Mouse (Mus musculus) hindbrain, embryonic 14.5 days (tissue): ENCODE data around the gene Mvb12b. TPM values are rescaled to one million over a fixed set of nuclear protein-coding genes. Genes with fewer than 3 reads are reported as not detected.
"Not testable (repeated sequence)": the region's sequence is repeated elsewhere in the genome, so short reads cannot be mapped to it uniquely, and the experiment has no call there.

ENCODE experiments used
- ATAC-seq: fragments of 200-750 bp; cut with Nextera tagmentation; 2 replicates; pipeline ENCODE4 v1.8.0; 2017; ENCODE audit warnings: moderate number of reproducible peaks, mild to moderate bottlenecking, moderate TSS enrichment, moderate library complexity; ENCODE audit not compliant: low FRiP score
- DNase-seq: peaks from one replicate; pipeline ENCODE4 v3.0.0-alpha.2; 2015; ENCODE audit warnings: low spot score
- H3K27ac ChIP-seq: fragments of 300-500 bp; sonication (generic); 2 replicates; pipeline ENCODE4 v1.5.1; 2014; ENCODE audit warnings: mild to moderate bottlenecking, moderate library complexity
- H3K27me3 ChIP-seq: fragments of 300-500 bp; sonication (generic); 2 replicates; pipeline ENCODE4 v1.6.1; 2014; ENCODE audit warnings: mild to moderate bottlenecking, low read length, mixed read lengths; ENCODE audit not compliant: control insufficient read depth, insufficient read depth
- H3K36me3 ChIP-seq: fragments of 300-500 bp; sonication (generic); replicated peaks from 2 replicates; pipeline ENCODE4 v1.6.1; 2014; ENCODE audit not compliant: control insufficient read depth, insufficient read depth
- H3K4me1 ChIP-seq: fragments of 300-500 bp; sonication (generic); replicated peaks from 2 replicates; pipeline ENCODE4 v1.6.1; 2014; ENCODE audit warnings: antibody characterized with exemption, low read length, mixed read lengths; ENCODE audit not compliant: control insufficient read depth, insufficient read depth
- H3K4me2 ChIP-seq: fragments of 300-500 bp; sonication (generic); replicated peaks from 2 replicates; pipeline ENCODE4 v1.6.1; 2014; ENCODE audit warnings: mild to moderate bottlenecking, moderate library complexity
- H3K4me3 ChIP-seq: fragments of 300-500 bp; sonication (generic); replicated peaks from 2 replicates; pipeline ENCODE4 v1.5.1; 2014; ENCODE audit warnings: mild to moderate bottlenecking, low read length
- H3K9ac ChIP-seq: fragments of 300-500 bp; sonication (generic); 2 replicates; pipeline ENCODE4 v1.6.1; 2014
- H3K9me3 ChIP-seq: fragments of 300-500 bp; sonication (generic); 2 replicates; pipeline ENCODE4 v1.6.1; 2016; ENCODE audit warnings: low read length; ENCODE audit not compliant: control insufficient read depth
- WGBS: fragments of 180-500 bp; shearing (Covaris S2); extraction: QIAGEN DNeasy Blood & Tissue Kit; methylation state at CpG from one replicate; pipeline ENCODE4 v1.1.7; 2014; 5-methylcytosine and 5-hydroxymethylcytosine counted together
- polyA plus RNA-seq: library from polyadenylated mRNA; unstranded; fragments of >200 nt; fragmentation: Nextera tagmentation; extraction: Ambion mirVana; gene quantifications from 2 replicates; pipeline ENCODE4 v1.2.1, GENCODE M21; 2014

Mvb12b gene
- polyA plus RNA-seq, 1 experiment from 2014 or later, result 48.0 TPM

DNA sequence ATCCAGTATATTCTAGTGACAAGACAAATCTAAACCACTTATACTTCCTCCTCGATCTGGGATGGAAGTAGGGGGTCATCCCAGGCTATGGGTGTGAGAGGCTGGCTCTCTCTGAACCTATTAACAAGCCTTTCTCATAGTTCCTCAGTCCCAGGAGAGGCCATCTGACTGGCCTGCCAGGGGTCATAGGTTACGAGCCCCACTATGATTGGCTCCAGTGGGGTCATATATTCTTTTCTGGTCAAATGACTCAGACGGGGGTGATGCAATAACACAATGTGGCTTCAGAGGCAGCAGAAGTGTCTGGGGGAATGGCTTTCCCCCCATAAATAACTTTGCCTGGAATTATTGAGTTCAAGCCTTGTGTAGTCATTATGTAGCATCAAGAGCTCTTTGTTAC lies 31.1 kb upstream of the Mvb12b start:
- ATAC-seq (no peak), DNase-seq (no peak)
- Histone ChIP-seq H3K9me3 (no peaks in the 10 kb centered on the region), H3K27ac (no peak overlapping the region), H3K4me1 (peaks cover 8% of the 10 kb centered on the region; the same call in 1 of the 2 replicates), H3K9ac (no peak overlapping the region), H3K4me3 (no peak overlapping the region), H3K36me3 (no peaks in the 10 kb centered on the region), H3K27me3 (no peaks in the 10 kb centered on the region), H3K4me2 (no peak overlapping the region)
- WGBS, result 76% methylated on average over 3 of the region's 3 CpGs

DNA sequence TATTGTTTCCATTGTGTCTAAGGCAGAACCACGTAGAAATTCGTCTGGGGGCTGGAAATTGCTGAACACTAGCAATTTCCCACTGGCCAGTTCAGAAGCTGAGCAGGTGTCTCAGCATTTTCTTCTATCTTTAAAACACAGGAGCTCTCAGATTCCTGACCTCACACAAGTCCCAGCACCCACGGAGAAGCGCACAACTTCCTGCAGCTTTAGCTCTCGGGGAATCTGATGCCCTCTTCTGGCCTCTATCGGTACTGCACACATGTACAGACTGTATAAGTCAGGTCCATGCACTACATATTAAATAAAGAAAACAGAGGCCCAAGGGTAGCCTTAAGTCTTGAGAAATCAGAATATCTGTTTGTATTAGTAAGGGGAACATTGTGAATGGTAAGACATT lies 30.6 kb upstream of the Mvb12b start:
- H3K4me2 ChIP-seq, result no peak overlapping the region
- peaks cover 8% of the 10 kb centered on the region; the same call in 1 of the 2 replicates for H3K4me1 ChIP-seq
- no peaks in the 10 kb centered on the region for H3K27me3 ChIP-seq
- WGBS, result 70% methylated on average over 6 of the region's 6 CpGs
- no peak for ATAC-seq
- no peak overlapping the region for H3K4me3 ChIP-seq
- no peak overlapping the region for H3K9ac ChIP-seq
- H3K9me3 ChIP-seq, result no peaks in the 10 kb centered on the region
- no peak for DNase-seq
- no peaks in the 10 kb centered on the region for H3K36me3 ChIP-seq
- no peak overlapping the region for H3K27ac ChIP-seq

DNA sequence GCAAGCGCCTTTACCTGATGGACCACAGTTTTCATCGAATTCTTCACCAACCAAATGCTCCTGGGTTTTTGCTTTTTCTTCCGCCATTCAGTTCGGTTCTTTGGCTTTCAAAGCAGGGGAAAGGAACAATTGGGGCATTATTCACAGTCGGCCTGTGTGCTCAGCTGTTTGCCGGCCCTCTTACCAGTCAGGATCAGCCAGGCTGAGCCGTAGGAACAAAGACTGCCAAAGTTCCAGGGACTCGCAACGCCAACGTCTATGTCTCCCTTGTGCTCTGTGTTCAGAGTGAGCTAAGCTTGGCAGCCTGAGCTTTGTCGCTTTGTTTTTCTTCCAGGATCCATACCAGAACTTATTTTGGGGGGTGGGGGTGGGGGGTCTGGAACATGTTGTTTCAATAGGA lies 28.9 kb upstream of the Mvb12b start:
- Histone ChIP-seq H3K9ac (no peak overlapping the region), H3K4me1 (peaks cover 8% of the 10 kb centered on the region; the same call in 1 of the 2 replicates), H3K27ac (no peak overlapping the region), H3K4me3 (no peak overlapping the region), H3K4me2 (no peak overlapping the region), H3K9me3 (no peaks in the 10 kb centered on the region), H3K27me3 (no peaks in the 10 kb centered on the region), H3K36me3 (no peaks in the 10 kb centered on the region)
- ATAC-seq, result no peak
- WGBS, result 25% methylated on average over 11 of the region's 11 CpGs
- DNase-seq, result no peak

DNA sequence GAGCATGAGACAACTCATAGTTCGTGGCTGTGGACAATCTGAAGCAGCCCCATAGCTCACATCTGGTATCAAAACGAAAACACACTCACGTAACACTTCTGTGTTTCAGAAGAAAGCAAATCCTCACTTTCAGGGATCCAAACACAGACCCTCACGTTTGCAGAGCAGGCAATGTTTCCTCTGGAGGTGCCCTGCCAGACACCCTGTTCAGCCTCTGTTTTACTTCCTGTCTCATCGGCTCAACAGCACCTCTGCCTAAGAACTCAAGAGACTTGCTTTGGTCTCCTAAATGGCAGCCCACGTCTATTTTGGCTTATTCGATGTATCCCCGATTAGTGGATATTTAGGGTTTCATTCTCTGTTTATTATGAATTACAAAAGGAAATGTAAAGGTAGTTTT lies 27.3 kb upstream of the Mvb12b start:
- H3K27ac ChIP-seq, result no peak overlapping the region
- ATAC-seq (no peak), DNase-seq (no peak)
- H3K4me1 ChIP-seq, result peaks cover 5% of the 10 kb centered on the region; the same call in 1 of the 2 replicates
- no peaks in the 10 kb centered on the region for H3K9me3 ChIP-seq
- 81% methylated on average over 8 of the region's 8 CpGs for WGBS
- H3K36me3 ChIP-seq, result no peaks in the 10 kb centered on the region
- no peak overlapping the region for H3K4me2 ChIP-seq
- H3K4me3 ChIP-seq, result no peak overlapping the region
- no peaks in the 10 kb centered on the region for H3K27me3 ChIP-seq
- no peak overlapping the region for H3K9ac ChIP-seq

DNA sequence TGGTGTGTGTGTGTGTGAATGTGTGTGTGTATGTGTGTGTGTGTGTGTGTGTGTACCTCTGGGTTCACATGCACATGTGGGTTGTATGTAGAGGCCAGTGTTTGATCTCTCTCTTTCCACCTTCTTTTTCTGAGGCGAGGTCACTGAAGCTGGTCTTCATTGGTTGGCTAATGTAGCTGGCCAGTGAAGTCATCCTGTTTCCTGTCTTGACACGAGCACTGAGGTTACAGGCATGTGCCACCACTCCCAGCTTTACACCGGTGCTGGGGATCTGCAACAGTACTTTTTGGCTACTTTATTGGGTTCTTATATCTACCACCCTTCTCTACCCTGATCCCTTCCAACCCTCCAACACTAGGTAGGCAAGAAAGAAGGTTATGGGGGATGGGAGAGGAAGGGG lies 26.6 kb upstream of the Mvb12b start:
- Histone ChIP-seq H3K9me3 (no peaks in the 10 kb centered on the region), H3K4me2 (no peak overlapping the region), H3K4me3 (no peak overlapping the region), H3K9ac (no peak overlapping the region), H3K27ac (no peak overlapping the region), H3K4me1 (no peaks in the 10 kb centered on the region), H3K36me3 (no peaks in the 10 kb centered on the region), H3K27me3 (no peaks in the 10 kb centered on the region)
- 83% methylated on average over 3 of the region's 3 CpGs for WGBS
- DNase-seq (no peak), ATAC-seq (no peak)

DNA sequence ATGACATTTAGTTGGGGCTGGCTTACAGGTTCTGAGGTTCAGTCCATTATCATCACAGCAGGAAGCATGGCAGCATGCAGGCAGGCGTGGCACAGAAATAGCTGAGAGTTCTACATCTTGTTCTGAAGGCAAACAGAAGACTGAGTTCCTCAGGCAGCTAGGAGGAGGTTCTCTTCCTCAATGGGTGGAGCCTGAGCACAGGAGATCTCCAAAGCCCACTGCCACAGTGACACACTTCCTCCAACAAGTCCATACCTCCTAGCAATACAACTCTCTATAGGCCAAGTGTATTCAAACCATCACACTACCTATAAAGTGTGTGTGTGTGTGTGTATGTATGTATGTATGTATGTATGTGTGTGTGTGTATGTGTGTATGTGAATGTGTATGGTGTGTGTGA lies 25.9 kb upstream of the Mvb12b start:
- not testable (repeated sequence) for H3K27ac ChIP-seq, H3K4me2 ChIP-seq, H3K9ac ChIP-seq, H3K4me3 ChIP-seq, H3K36me3 ChIP-seq, ATAC-seq, DNase-seq, H3K27me3 ChIP-seq, H3K9me3 ChIP-seq, H3K4me1 ChIP-seq
- WGBS, result 73% methylated on average over 1 of the region's 1 CpGs

DNA sequence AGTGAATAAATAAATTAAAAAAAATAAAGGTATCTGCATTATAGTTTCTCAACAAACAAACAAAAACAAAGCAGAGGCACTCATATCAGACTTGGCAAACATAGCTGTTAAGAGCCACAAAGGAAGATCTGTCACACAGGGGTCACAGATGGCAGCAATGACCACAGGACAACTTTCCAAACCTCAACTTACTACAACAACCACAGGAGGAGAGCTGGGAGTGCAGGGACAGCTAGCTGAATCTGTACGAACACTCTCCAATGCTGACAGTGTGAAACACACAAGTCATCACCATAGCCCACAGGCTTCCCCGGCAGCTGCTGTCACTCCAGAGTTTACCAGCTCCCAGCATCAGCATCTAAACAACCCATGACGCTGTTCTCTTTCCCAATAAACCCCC lies 25.0 kb upstream of the Mvb12b start:
- Histone ChIP-seq H3K9ac (no peak overlapping the region), H3K4me2 (no peak overlapping the region), H3K36me3 (no peaks in the 10 kb centered on the region), H3K4me1 (no peaks in the 10 kb centered on the region), H3K4me3 (no peak overlapping the region), H3K9me3 (no peaks in the 10 kb centered on the region), H3K27ac (no peak overlapping the region), H3K27me3 (no peaks in the 10 kb centered on the region)
- no peak for ATAC-seq
- 79% methylated on average over 3 of the region's 3 CpGs for WGBS
- no peak for DNase-seq

DNA sequence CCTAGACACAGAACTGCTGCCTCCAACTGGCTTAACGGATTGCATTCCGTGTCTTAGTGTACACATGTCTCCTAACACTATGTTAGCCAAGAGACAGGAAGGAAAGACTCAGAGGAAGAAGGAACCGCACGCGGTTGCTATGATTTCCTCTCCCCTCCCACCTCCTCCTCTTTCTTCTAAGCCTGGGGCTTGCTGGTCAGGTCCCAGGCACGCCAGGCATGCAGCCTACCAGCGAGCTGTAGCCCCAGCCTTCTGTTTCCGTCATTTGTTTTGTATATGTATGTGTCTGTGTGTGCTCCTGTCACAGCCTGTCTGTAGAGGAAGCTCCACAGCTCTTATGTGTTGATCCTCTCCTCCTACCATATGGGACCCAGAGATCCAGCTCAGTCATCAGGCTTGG lies 20.6 kb upstream of the Mvb12b start:
- no peak overlapping the region for H3K4me3 ChIP-seq
- H3K4me2 ChIP-seq, result no peak overlapping the region
- H3K27me3 ChIP-seq, result no peaks in the 10 kb centered on the region
- ATAC-seq (no peak), DNase-seq (no peak)
- 74% methylated on average over 8 of the region's 8 CpGs for WGBS
- H3K9me3 ChIP-seq, result no peaks in the 10 kb centered on the region
- no peak overlapping the region for H3K9ac ChIP-seq
- H3K4me1 ChIP-seq, result no peaks in the 10 kb centered on the region
- H3K36me3 ChIP-seq, result no peaks in the 10 kb centered on the region
- no peak overlapping the region for H3K27ac ChIP-seq

DNA sequence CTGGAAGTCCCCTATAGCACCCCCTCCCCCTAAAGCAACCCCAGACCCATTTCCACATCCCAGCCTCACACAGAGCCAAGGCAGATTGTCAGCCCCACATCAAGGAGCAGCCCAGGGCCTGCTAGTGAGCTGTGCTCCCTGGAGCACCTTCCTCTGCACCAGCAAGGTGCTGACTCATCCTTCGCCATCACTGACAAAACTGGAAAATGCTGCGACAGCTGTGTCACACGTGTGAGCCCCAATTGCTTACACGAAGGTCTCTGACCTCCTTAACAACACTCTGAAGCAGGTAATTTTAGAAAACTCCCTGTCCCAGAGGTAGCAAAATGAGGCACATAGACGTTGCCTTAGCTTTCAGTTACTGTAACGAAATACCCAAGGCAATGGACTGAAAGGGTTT lies 19.4 kb upstream of the Mvb12b start:
- no peak overlapping the region for H3K9ac ChIP-seq
- H3K4me1 ChIP-seq, result no peaks in the 10 kb centered on the region
- no peaks in the 10 kb centered on the region for H3K36me3 ChIP-seq
- no peaks in the 10 kb centered on the region for H3K27me3 ChIP-seq
- WGBS, result 89% methylated on average over 6 of the region's 6 CpGs
- no peak overlapping the region for H3K4me2 ChIP-seq
- ATAC-seq, result no peak
- DNase-seq, result no peak
- H3K4me3 ChIP-seq, result no peak overlapping the region
- H3K27ac ChIP-seq, result no peak overlapping the region
- H3K9me3 ChIP-seq, result no peaks in the 10 kb centered on the region

DNA sequence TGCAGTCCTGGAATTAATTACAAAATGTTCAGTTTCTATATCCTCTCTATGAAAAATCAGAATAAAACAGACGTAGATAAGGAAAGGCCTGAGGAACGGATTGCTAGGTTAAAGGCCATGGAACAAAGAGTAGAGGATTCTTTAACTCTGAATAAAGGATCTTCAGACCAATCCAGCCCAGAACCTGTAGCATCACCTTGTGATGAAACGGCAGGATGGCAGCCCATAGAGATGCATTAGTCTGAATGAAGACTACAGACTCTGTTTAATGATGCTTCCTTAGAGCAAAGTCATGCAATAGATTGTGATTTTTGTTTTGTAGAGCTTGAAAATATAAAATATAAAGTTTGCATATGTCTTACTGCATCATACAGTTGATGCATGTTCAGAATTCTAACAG lies 8.1 kb upstream of the Mvb12b start:
- ATAC-seq (no peak), DNase-seq (no peak)
- H3K9ac ChIP-seq, result no peak overlapping the region
- no peak overlapping the region for H3K27ac ChIP-seq
- H3K4me2 ChIP-seq, result no peak overlapping the region
- no peak overlapping the region for H3K4me3 ChIP-seq
- no peaks in the 10 kb centered on the region for H3K27me3 ChIP-seq
- no peaks in the 10 kb centered on the region for H3K4me1 ChIP-seq
- 75% methylated on average over 3 of the region's 3 CpGs for WGBS
- no peaks in the 10 kb centered on the region for H3K36me3 ChIP-seq
- no peaks in the 10 kb centered on the region for H3K9me3 ChIP-seq
